Mouse (Mus musculus) brain, embryonic 14.5 days (tissue): ENCODE data around the gene Utp20.

ENCODE experiments used
- CTCF ChIP-seq: fragments of 200-500 bp; IDR thresholded peaks from 2 replicates; pipeline ENCODE4 v1.5.1; 2012; ENCODE audit warnings: inconsistent platforms, mild to moderate bottlenecking, moderate library complexity, borderline replicate concordance; ENCODE audit not compliant: insufficient read depth, insufficient read length; ENCODE audit errors: extremely low read depth
- POLR2A ChIP-seq: fragments of 200-500 bp; IDR thresholded peaks from 2 replicates; pipeline ENCODE4 v1.6.1; 2012; ENCODE audit warnings: mild to moderate bottlenecking, inconsistent platforms, borderline replicate concordance; ENCODE audit not compliant: poor library complexity, insufficient read depth, insufficient read length, severe bottlenecking; ENCODE audit errors: extremely low read depth

- no peak for TF ChIP-seq CTCF
- TF ChIP-seq POLR2A = no peak
These were observed 27.2 kb downstream of the Utp20 start for GRCm38 (mm10) chr10:88799381-88799780.
